ENCODE assay signal across 28 mouse cellular contexts in the genomic region with DNA sequence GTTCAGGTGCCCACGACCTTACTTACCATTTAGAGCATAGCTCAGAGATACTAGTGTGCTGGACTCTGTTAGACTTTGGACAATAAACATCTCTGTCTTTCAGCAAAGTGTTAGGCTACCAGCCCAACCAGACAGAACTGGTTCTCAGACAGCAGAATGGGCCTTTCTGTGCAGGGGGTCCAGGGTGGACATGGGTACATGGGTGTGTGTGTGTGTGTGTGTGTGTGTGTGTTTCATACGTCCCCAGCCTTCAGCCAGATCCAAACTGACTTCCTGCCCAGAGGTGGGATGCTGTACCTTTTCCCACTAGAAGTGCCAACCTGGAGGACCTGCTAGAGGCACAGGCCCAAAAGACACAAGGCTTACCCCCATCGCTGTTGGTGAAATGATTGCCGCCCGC. TPM values are rescaled to one million over a fixed set of nuclear protein-coding genes. Genes with fewer than 3 reads are reported as not detected.
DNase-seq lines count a peak whose midpoint lies in the region; ATAC-seq lines count a peak whose summit lies in the region.
"Had no signal": no experiment of that assay in that cellular context is flagged by ENCODE, and none has a peak within 500 bp of the region (broad histone marks: within the 10 kb centered on the region; RNA-seq: fewer than 3 reads in every experiment).

No protein-coding gene starts in this region.

- ATAC-seq in limb, embryonic 13.5 days (ENCODE audit: low FRiP score, low read depth) = no peak
- ATAC-seq in liver, embryonic 15.5 days (ENCODE audit: insufficient read depth) = 0 out of 2 replicates have a peak, but pooled peaks have one; percentile 44
- ATAC-seq in liver, embryonic 12.5 days = no peak
- ATAC-seq: forebrain, embryonic 15.5 days; Patski had no signal

- H3K4me2 ChIP-seq in limb, embryonic 13.5 days (replicated peaks) = no peak overlapping the region
- no peak overlapping the region for H3K4me2 ChIP-seq in liver, embryonic 15.5 days
- no peak overlapping the region for H3K4me2 ChIP-seq in liver, embryonic 12.5 days
- H3K4me2 ChIP-seq: embryonic facial prominence, embryonic 13.5 days; forebrain, embryonic 12.5 days; forebrain, embryonic 15.5 days; heart, embryonic 13.5 days; hindbrain, embryonic 12.5 days; hindbrain, embryonic 15.5 days had no signal

- no peak overlapping the region for H3K4me3 ChIP-seq in limb, embryonic 13.5 days
- H3K4me3 ChIP-seq in limb, embryonic 10.5 days = no peak overlapping the region
- no peak overlapping the region for H3K4me3 ChIP-seq in liver, embryonic 15.5 days (replicated peaks)
- H3K4me3 ChIP-seq in liver, embryonic 12.5 days = no peak overlapping the region
- H3K4me3 ChIP-seq: embryonic facial prominence, embryonic 10.5 days; embryonic facial prominence, embryonic 13.5 days; erythroblast, embryonic 14.5 days; forebrain, embryonic 12.5 days; forebrain, embryonic 15.5 days; heart, adult 2 months; heart, embryonic 10.5 days; heart, embryonic 13.5 days; hindbrain, embryonic 12.5 days; hindbrain, embryonic 15.5 days had no signal

- no peaks in the 10 kb centered on the region for H3K27me3 ChIP-seq in limb, embryonic 13.5 days
- peaks cover 8% of the 10 kb centered on the region for H3K27me3 ChIP-seq in limb, embryonic 10.5 days (ENCODE audit: low read depth, poor library complexity, severe bottlenecking)
- peaks cover 15% of the 10 kb centered on the region for H3K27me3 ChIP-seq in liver, embryonic 15.5 days
- peaks cover 18% of the 10 kb centered on the region for H3K27me3 ChIP-seq in liver, embryonic 12.5 days (replicated peaks)
- H3K27me3 ChIP-seq: CH12.LX; embryonic facial prominence, embryonic 13.5 days; forebrain, embryonic 12.5 days; forebrain, embryonic 15.5 days; hindbrain, embryonic 12.5 days; hindbrain, embryonic 15.5 days; Patski had no signal

- 0 out of 2 replicates have a peak overlapping the region, but pooled peaks have one; percentile 33 for H3K27ac ChIP-seq in limb, embryonic 13.5 days
- H3K27ac ChIP-seq in limb, embryonic 10.5 days = no peak overlapping the region
- no peak overlapping the region for H3K27ac ChIP-seq in liver, embryonic 15.5 days (replicated peaks)
- no peak overlapping the region for H3K27ac ChIP-seq in liver, embryonic 12.5 days
- H3K27ac ChIP-seq: embryonic facial prominence, embryonic 10.5 days; embryonic facial prominence, embryonic 13.5 days; forebrain, embryonic 12.5 days; forebrain, embryonic 15.5 days; heart, adult 2 months; heart, embryonic 10.5 days; heart, embryonic 13.5 days; hindbrain, embryonic 12.5 days; hindbrain, embryonic 15.5 days had no signal

- no peaks in the 10 kb centered on the region for H3K36me3 ChIP-seq in limb, embryonic 13.5 days
- no peaks in the 10 kb centered on the region for H3K36me3 ChIP-seq in limb, embryonic 10.5 days
- H3K36me3 ChIP-seq in liver, embryonic 15.5 days (replicated peaks) = no peaks in the 10 kb centered on the region
- H3K36me3 ChIP-seq in liver, embryonic 12.5 days = no peaks in the 10 kb centered on the region
- H3K36me3 ChIP-seq: embryonic facial prominence, embryonic 10.5 days; embryonic facial prominence, embryonic 13.5 days; forebrain, embryonic 12.5 days; forebrain, embryonic 15.5 days; G1E; heart, embryonic 10.5 days; heart, embryonic 13.5 days; hindbrain, embryonic 12.5 days; hindbrain, embryonic 15.5 days had no signal

- H3K9me3 ChIP-seq in limb, embryonic 13.5 days = no peaks in the 10 kb centered on the region
- no peaks in the 10 kb centered on the region for H3K9me3 ChIP-seq in limb, embryonic 10.5 days (replicated peaks)
- no peaks in the 10 kb centered on the region for H3K9me3 ChIP-seq in liver, embryonic 15.5 days (replicated peaks)
- H3K9me3 ChIP-seq in liver, embryonic 12.5 days (replicated peaks) = no peaks in the 10 kb centered on the region
- H3K9me3 ChIP-seq: embryonic facial prominence, embryonic 10.5 days; embryonic facial prominence, embryonic 13.5 days; forebrain, embryonic 12.5 days; forebrain, embryonic 15.5 days; G1E; heart, embryonic 10.5 days; heart, embryonic 13.5 days; hindbrain, embryonic 12.5 days; hindbrain, embryonic 15.5 days had no signal

- peak; percentile 83 for DNase-seq in heart, adult 11 months
- no peak for DNase-seq in heart, postnatal 4 days
- no peak for DNase-seq in limb, embryonic 10.5 days (ENCODE audit: low spot score)
- DNase-seq in thymus, postnatal 36 days = no peak
- DNase-seq: adrenal gland, postnatal 10 days; B cell, adult 2 months; cerebellum, adult 11-12 months; cerebellum, adult 8-10 months; cerebellum, postnatal 36 days; embryo, embryonic 11 days; gastrocnemius, postnatal 25 days; heart, adult 2 months; heart, postnatal 14 days had no signal

- H3K9ac ChIP-seq in limb, embryonic 13.5 days = no peak overlapping the region
- H3K9ac ChIP-seq in liver, embryonic 15.5 days = no peak overlapping the region
- no peak overlapping the region for H3K9ac ChIP-seq in liver, embryonic 12.5 days
- H3K9ac ChIP-seq: embryonic facial prominence, embryonic 13.5 days; forebrain, embryonic 12.5 days; forebrain, embryonic 15.5 days; heart, embryonic 13.5 days; hindbrain, embryonic 12.5 days; hindbrain, embryonic 15.5 days had no signal

- WGBS in limb, embryonic 13.5 days = 71% methylated on average over 5 of the region's 5 CpGs
- 91% methylated on average over 5 of the region's 5 CpGs for WGBS in limb, embryonic 10.5 days
- 68% methylated on average over 5 of the region's 5 CpGs for WGBS in liver, embryonic 15.5 days (ENCODE audit: insufficient replicate concordance)
- WGBS in liver, embryonic 12.5 days (ENCODE audit: insufficient replicate concordance) = 80% methylated on average over 5 of the region's 5 CpGs

- peaks cover 15% of the 10 kb centered on the region for H3K4me1 ChIP-seq in limb, embryonic 13.5 days
- H3K4me1 ChIP-seq in limb, embryonic 10.5 days = peaks cover 4% of the 10 kb centered on the region; the same call in 1 of the 2 replicates
- H3K4me1 ChIP-seq in liver, embryonic 15.5 days (replicated peaks) = peaks cover 23% of the 10 kb centered on the region
- peaks cover 15% of the 10 kb centered on the region for H3K4me1 ChIP-seq in liver, embryonic 12.5 days
- H3K4me1 ChIP-seq: hindbrain, embryonic 15.5 days had no signal

RNA-seq across cellular contexts. Expression of gene Nacc2, which starts 23.8 kb away (rescaled TPM):
- 10 to 100 TPM; 11.1 to 11.4 TPM for total RNA-seq in heart, postnatal 4 days (2021)
- 5.2 and 6.0 TPM in 2 replicates for polyA plus RNA-seq in limb, embryonic 13.5 days (2015; fragmentation: Nextera tagmentation; extraction: Ambion mirVana)
- polyA plus RNA-seq in limb, embryonic 10.5 days (2016; fragmentation: Nextera tagmentation; extraction: Ambion mirVana) = 3.2 and 3.6 TPM in 2 replicates
- polyA plus RNA-seq in liver, embryonic 15.5 days (2015; fragmentation: Nextera tagmentation; extraction: Ambion mirVana) = 3.4 and 4.3 TPM in 2 replicates
- polyA plus RNA-seq in liver, embryonic 12.5 days (2016; fragmentation: Nextera tagmentation; extraction: Ambion mirVana) = 3.0 and 3.2 TPM in 2 replicates
